Mouse (Mus musculus) heart, embryonic 11.5 days (tissue): ENCODE measurements around the gene Bglap2. TPM values are rescaled to one million over a fixed set of nuclear protein-coding genes. Genes with fewer than 3 reads are reported as not detected.

ENCODE experiments used
- ATAC-seq: fragments of 200-750 bp; cut with Nextera tagmentation; replicated peaks from 2 replicates; pipeline ENCODE4 v1.8.0; 2017; ENCODE audit warnings: moderate library complexity; ENCODE audit not compliant: insufficient number of reproducible peaks, low FRiP score, low TSS enrichment
- H3K27ac ChIP-seq: fragments of 300-500 bp; sonication (generic); 2 replicates; pipeline ENCODE4 v1.5.1; 2014; ENCODE audit warnings: mild to moderate bottlenecking, low read depth, low read length
- H3K27me3 ChIP-seq: fragments of 300-500 bp; sonication (generic); 2 replicates; pipeline ENCODE4 v1.6.1; 2014; ENCODE audit warnings: mild to moderate bottlenecking, low read length, mixed read lengths; ENCODE audit not compliant: control insufficient read depth, insufficient read depth
- H3K36me3 ChIP-seq: fragments of 300-500 bp; sonication (generic); 2 replicates; pipeline ENCODE4 v1.6.1; 2014; ENCODE audit warnings: mild to moderate bottlenecking, low read length, moderate library complexity, mixed read lengths; ENCODE audit not compliant: control insufficient read depth, insufficient read depth
- H3K4me1 ChIP-seq: fragments of 300-500 bp; sonication (generic); 2 replicates; pipeline ENCODE4 v1.6.1; 2014; ENCODE audit warnings: low read length; ENCODE audit not compliant: control insufficient read depth, insufficient read depth
- H3K4me2 ChIP-seq: fragments of 300-500 bp; sonication (generic); 2 replicates; pipeline ENCODE4 v1.6.1; 2014; ENCODE audit warnings: mild to moderate bottlenecking, moderate library complexity
- H3K4me3 ChIP-seq: fragments of 300-500 bp; sonication (generic); 2 replicates; pipeline ENCODE4 v1.5.1; 2014; ENCODE audit warnings: low read depth, low read length
- H3K9ac ChIP-seq: fragments of 300-500 bp; sonication (generic); 2 replicates; pipeline ENCODE4 v1.6.1; 2014; ENCODE audit warnings: mild to moderate bottlenecking, low read depth, low read length, moderate library complexity
- H3K9me3 ChIP-seq: fragments of 300-500 bp; sonication (generic); replicated peaks from 2 replicates; pipeline ENCODE4 v1.6.1; 2016; ENCODE audit warnings: low read length; ENCODE audit not compliant: control insufficient read depth
- WGBS: fragments of 180-500 bp; shearing (Covaris S2); extraction: QIAGEN DNeasy Blood & Tissue Kit; methylation state at CpG from one replicate; pipeline ENCODE4 v1.1.7; 2014; ENCODE audit not compliant: insufficient replicate concordance; 5-methylcytosine and 5-hydroxymethylcytosine counted together
- polyA plus RNA-seq: library from polyadenylated mRNA; unstranded; fragments of >200 nt; fragmentation: Nextera tagmentation; extraction: Ambion mirVana; gene quantifications from 2 replicates; pipeline ENCODE4 v1.2.1, GENCODE M21; 2014

The Bglap2 gene
- polyA plus RNA-seq, 1 experiment from 2014 or later, result not detected

DNA sequence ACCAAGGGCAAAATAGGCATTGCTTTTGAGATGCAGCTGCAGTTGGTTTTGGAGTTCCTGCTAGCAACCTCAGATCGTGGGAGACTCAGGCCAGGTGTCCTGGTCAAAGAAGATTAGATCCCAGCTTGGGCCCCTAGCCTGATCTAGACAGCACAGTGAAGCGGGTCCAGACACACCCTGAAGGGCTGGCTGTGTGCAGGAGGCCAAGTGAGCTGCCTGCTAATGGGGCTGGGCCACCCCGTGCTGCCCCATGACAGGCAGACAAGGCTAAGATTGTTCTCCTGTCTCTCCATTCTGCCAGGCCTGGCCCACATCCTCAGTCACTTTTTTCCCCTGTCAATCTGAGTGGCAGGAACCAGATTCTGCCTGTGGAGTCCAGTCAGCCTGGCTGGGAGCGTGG is 14.8 kb downstream of the Bglap2 start:
- ATAC-seq, result peak; percentile 60; the same call in 1 of the 2 replicates
- H3K4me1 ChIP-seq, result peaks cover 22% of the 10 kb centered on the region
- H3K36me3 ChIP-seq, result peaks cover 29% of the 10 kb centered on the region
- H3K27me3 ChIP-seq, result peaks cover 19% of the 10 kb centered on the region
- peak overlapping the region; percentile 60 for H3K4me2 ChIP-seq
- 38% methylated on average over 4 of the region's 4 CpGs for WGBS
- H3K9ac ChIP-seq, result no peak overlapping the region
- H3K4me3 ChIP-seq, result no peak overlapping the region
- H3K9me3 ChIP-seq, result no peaks in the 10 kb centered on the region
- H3K27ac ChIP-seq, result peak overlapping the region; percentile 73

DNA sequence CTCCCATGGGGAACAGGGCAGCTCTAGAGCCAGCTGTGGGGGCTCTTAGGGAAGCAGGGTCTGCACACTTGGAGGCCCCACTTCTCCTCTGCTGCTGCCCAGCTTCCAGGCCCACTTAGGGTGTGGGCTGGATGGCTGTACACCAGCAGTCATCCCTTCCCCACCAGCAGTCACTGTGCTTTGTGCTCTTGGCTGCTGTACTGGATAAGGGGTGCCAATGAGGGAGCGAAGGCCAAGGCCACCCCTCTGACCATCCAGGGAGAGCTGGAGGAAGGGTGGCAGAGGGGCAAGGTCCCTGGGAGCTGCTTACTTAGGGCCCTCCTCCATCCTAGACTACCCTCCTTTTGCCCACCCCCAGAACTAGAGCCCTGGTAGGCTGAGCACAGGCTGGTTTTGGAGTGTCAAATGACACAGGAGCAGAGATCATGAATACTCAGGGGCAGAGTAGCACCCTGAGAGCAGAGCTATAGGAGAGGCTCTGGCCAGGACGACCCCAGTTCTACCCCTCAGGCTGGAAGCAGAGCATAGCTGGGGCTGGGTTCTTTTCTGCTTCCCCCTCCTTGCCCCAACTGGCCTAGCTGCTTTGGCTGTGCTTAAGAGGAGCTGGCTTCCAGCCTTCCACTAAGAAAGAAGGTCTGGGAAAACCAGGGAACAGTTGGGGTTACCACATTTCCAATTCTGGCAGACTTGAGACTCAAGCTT is 16.7 kb downstream of the Bglap2 start:
- peaks cover 19% of the 10 kb centered on the region for H3K27me3 ChIP-seq
- peaks cover 22% of the 10 kb centered on the region for H3K4me1 ChIP-seq
- H3K36me3 ChIP-seq, result peaks cover 39% of the 10 kb centered on the region
- no peak overlapping the region for H3K9ac ChIP-seq
- H3K4me3 ChIP-seq, result no peak overlapping the region
- no peak overlapping the region for H3K4me2 ChIP-seq
- 93% methylated on average over 2 of the region's 2 CpGs for WGBS
- no peaks in the 10 kb centered on the region for H3K9me3 ChIP-seq
- H3K27ac ChIP-seq, result no peak overlapping the region
- no peak for ATAC-seq

- H3K4me2 ChIP-seq, result no peak overlapping the region
- H3K9ac ChIP-seq, result no peak overlapping the region; the same call in 1 of the 2 replicates
- peaks cover 15% of the 10 kb centered on the region for H3K27me3 ChIP-seq
- H3K9me3 ChIP-seq, result no peaks in the 10 kb centered on the region
- H3K4me3 ChIP-seq, result no peak overlapping the region
- ATAC-seq, result no peak
- H3K36me3 ChIP-seq, result peaks cover 45% of the 10 kb centered on the region
- WGBS, result 71% methylated on average over 6 of the region's 6 CpGs
- peaks cover 22% of the 10 kb centered on the region for H3K4me1 ChIP-seq
- no peak overlapping the region for H3K27ac ChIP-seq
Measured at GRCm38 (mm10) chr3:88361096-88361495, 17.4 kb downstream of the Bglap2 start.

- H3K9me3 ChIP-seq, result no peaks in the 10 kb centered on the region
- no peak overlapping the region for H3K4me2 ChIP-seq
- H3K4me3 ChIP-seq, result no peak overlapping the region
- peaks cover 4% of the 10 kb centered on the region; the same call in 1 of the 2 replicates for H3K27me3 ChIP-seq
- 0 out of 2 replicates have a peak overlapping the region, but pooled peaks have one; percentile 22 for H3K9ac ChIP-seq
- H3K27ac ChIP-seq, result peak overlapping the region; percentile 70
- ATAC-seq, result no peak
- H3K4me1 ChIP-seq, result peaks cover 22% of the 10 kb centered on the region
- 72% methylated on average over 3 of the region's 3 CpGs for WGBS
- peaks cover 55% of the 10 kb centered on the region for H3K36me3 ChIP-seq
Measured at GRCm38 (mm10) chr3:88359989-88360388, 18.5 kb downstream of the Bglap2 start.

DNA sequence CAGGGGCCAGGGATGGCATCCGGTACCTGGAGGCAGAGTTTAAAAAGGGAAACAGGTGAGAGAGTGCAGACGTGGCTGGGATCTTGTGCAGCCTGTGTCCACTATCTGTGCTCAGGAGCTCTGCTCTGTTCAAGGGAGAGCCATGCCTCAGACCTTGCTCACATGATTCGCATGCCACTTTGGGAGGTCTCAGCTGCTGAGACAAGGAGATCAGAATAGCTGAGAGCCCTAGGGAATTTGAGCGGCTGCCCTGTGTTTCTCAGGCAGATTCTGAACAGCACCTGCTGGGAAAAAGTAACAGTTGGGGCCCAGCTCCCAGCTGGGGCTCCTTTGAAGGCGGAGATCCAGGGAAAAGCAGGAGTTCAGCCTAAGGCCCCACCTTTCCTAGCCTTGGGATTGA is 18.9 kb downstream of the Bglap2 start:
- Histone ChIP-seq H3K4me3 (no peak overlapping the region), H3K27me3 (no peaks in the 10 kb centered on the region; the same call in 1 of the 2 replicates), H3K9me3 (no peaks in the 10 kb centered on the region), H3K36me3 (peaks cover 58% of the 10 kb centered on the region), H3K9ac (no peak overlapping the region), H3K27ac (peak overlapping the region; percentile 70), H3K4me1 (peaks cover 18% of the 10 kb centered on the region), H3K4me2 (no peak overlapping the region)
- WGBS, result 53% methylated on average over 5 of the region's 5 CpGs
- ATAC-seq, result no peak

DNA sequence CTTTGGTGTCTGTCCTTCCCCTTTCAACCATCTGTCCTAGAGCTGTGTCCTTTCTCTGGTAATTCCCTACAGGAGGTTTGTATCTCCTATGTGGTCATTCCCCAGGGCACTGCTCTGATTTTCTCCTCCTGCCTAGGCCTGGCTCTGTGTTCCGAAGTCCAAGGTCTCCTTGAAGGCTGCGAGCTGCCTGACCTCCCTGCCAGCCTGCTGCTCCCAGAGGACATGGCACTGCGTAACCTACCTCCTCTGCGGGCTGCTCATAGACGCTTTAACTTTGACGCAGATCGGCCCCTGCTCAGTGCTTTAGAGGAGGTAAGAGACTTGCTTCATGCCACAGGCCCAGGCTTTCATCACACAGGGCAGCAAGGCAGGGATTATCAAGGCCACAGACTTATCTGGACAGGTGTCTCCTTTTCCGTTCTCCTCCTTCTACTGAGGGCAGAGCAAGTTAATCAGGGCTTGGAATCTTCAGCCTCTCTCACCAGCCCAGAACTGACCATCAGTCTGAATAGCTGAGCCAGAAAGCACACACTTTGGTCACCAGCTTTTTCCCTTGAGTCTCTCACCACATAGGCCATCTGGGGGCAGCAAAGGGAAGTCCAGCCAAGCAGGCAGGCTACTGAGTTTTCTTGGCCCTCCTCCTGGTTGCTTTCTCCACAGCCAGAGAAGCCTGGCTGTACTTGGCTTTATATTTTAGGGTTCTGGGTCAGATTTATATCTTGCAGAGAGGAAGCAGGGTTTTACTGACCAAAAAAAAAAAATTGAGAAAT is 23.9 kb downstream of the Bglap2 start:
- Histone ChIP-seq H3K4me1 (peaks cover 3% of the 10 kb centered on the region; the same call in 1 of the 2 replicates), H3K27me3 (no peaks in the 10 kb centered on the region), H3K27ac (no peak overlapping the region), H3K9me3 (no peaks in the 10 kb centered on the region), H3K9ac (no peak overlapping the region), H3K4me2 (no peak overlapping the region), H3K4me3 (no peak overlapping the region), H3K36me3 (peaks cover 78% of the 10 kb centered on the region)
- ATAC-seq, result no peak
- 91% methylated on average over 8 of the region's 8 CpGs for WGBS

- Histone ChIP-seq H3K4me1 (no peaks in the 10 kb centered on the region), H3K27me3 (no peaks in the 10 kb centered on the region), H3K4me3 (no peak overlapping the region), H3K36me3 (peaks cover 74% of the 10 kb centered on the region), H3K9me3 (no peaks in the 10 kb centered on the region), H3K9ac (no peak overlapping the region), H3K27ac (no peak overlapping the region), H3K4me2 (no peak overlapping the region)
- 90% methylated on average over 9 of the region's 9 CpGs for WGBS
- no peak for ATAC-seq
Measured at GRCm38 (mm10) chr3:88352907-88353306, 25.6 kb downstream of the Bglap2 start.

DNA sequence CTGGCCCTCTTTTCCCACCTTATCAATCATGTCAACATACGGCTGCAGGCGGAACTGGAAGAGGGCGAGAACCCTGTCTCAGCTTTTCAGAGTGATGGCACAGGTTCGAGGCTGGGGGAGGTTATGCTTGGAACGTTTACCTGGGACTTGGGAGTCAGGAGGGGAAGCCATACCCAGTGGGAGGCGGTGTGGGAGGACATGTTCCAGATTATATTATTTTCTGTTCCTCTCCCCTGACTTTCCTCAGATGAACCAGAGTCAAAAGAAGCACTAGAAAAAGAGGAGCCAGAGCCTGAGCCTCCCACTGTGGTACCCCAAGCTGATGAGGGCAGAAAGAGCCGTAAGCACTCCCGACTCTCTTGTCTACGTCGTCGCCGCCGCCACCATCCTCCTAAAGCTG is 27.8 kb downstream of the Bglap2 start:
- H3K36me3 ChIP-seq, result peaks cover 76% of the 10 kb centered on the region
- no peak overlapping the region for H3K4me3 ChIP-seq
- H3K4me2 ChIP-seq, result no peak overlapping the region
- H3K27ac ChIP-seq, result no peak overlapping the region
- no peaks in the 10 kb centered on the region for H3K27me3 ChIP-seq
- no peaks in the 10 kb centered on the region for H3K9me3 ChIP-seq
- 75% methylated on average over 13 of the region's 13 CpGs for WGBS
- H3K4me1 ChIP-seq, result no peaks in the 10 kb centered on the region
- ATAC-seq, result no peak
- H3K9ac ChIP-seq, result no peak overlapping the region
